Mouse (Mus musculus): ENCODE measurements around the gene Slc39a13. TPM values are rescaled to one million over a fixed set of nuclear protein-coding genes. Genes with fewer than 3 reads are reported as not detected.

Slc39a13 gene
- polyA plus RNA-seq, 1 experiment from 2014 or later = 19.1 TPM

DNA sequence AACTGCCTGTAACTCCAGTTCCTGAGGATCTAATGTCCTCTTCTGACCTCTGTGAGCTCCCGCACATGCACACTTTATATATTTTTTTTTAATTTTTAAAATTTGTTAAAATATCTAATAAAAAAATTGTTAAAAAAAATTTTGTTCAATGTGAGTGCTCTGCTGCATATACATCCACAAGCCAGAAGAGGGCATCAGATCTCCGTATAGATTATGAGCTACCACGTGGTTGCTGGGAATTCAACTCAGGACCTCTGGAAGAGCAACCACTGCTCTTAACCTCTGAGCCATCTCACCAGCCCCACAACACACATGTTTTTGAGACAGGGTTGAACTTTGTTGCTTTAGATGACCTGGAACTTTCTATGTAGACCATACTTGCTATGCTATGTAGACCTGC, 37.2 kb downstream of the Slc39a13 start:
- DNase-seq (ENCODE audit: low spot score) (no peak), ATAC-seq (ENCODE audit: low FRiP score, low TSS enrichment) (no peak)
- no peaks in the 10 kb centered on the region for H3K9me3 ChIP-seq (ENCODE audit: control insufficient read depth, low read length)
- no peak overlapping the region for H3K9ac ChIP-seq (ENCODE audit: low read length)
- no peaks in the 10 kb centered on the region for H3K27me3 ChIP-seq (ENCODE audit: control insufficient read depth, insufficient read depth, low read length)
- no peak overlapping the region for H3K27ac ChIP-seq (replicated peaks)
- no peaks in the 10 kb centered on the region for H3K36me3 ChIP-seq (ENCODE audit: control insufficient read depth, insufficient read depth, low read length)
- H3K4me2 ChIP-seq (replicated peaks; ENCODE audit: low read depth) = no peak overlapping the region
- TF ChIP-seq EP300 (optimal IDR thresholded peaks at IDR 0.05) (no peak), CTCF (IDR thresholded peaks at IDR 0.05; ENCODE audit: low read depth) (peak; percentile 54)
- WGBS = 21% methylated on average over 3 of the region's 3 CpGs
- H3K4me3 ChIP-seq (ENCODE audit: low read depth, low read length) = no peak overlapping the region
- no peaks in the 10 kb centered on the region for H3K4me1 ChIP-seq (replicated peaks; ENCODE audit: control insufficient read depth, insufficient read depth)

DNA sequence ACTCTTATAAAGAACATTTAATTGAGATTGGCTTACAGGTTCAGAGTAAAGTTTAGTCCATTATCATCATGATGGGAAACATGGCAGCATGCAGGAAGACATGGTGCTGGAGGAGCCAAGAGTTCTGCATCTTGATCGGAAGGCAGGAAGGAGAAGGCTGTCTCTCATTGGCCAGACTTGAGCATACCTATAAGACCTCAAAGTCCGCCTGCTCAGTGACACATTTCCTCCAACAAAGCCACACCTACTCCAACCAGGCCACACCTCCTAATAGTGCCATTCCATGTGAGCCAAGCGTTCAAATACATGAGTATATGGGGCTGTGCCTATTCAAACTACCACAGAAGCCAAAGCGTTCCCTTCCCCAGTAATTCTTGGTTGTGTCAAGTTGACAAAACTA, 39.0 kb downstream of the Slc39a13 start:
- Histone ChIP-seq H3K27ac (replicated peaks) (no peak overlapping the region), H3K9me3 (ENCODE audit: control insufficient read depth, low read length) (no peaks in the 10 kb centered on the region), H3K36me3 (ENCODE audit: control insufficient read depth, insufficient read depth, low read length) (no peaks in the 10 kb centered on the region), H3K4me2 (replicated peaks; ENCODE audit: low read depth) (no peak overlapping the region), H3K4me1 (replicated peaks; ENCODE audit: control insufficient read depth, insufficient read depth) (no peaks in the 10 kb centered on the region), H3K27me3 (ENCODE audit: control insufficient read depth, insufficient read depth, low read length) (no peaks in the 10 kb centered on the region), H3K4me3 (ENCODE audit: low read depth, low read length) (no peak overlapping the region), H3K9ac (ENCODE audit: low read length) (no peak overlapping the region)
- DNase-seq (ENCODE audit: low spot score) (no peak), ATAC-seq (ENCODE audit: low FRiP score, low TSS enrichment) (no peak)
- WGBS = 80% methylated on average over 4 of the region's 4 CpGs
- TF ChIP-seq CTCF (IDR thresholded peaks at IDR 0.05; ENCODE audit: low read depth) (no peak), EP300 (optimal IDR thresholded peaks at IDR 0.05) (no peak)

DNA sequence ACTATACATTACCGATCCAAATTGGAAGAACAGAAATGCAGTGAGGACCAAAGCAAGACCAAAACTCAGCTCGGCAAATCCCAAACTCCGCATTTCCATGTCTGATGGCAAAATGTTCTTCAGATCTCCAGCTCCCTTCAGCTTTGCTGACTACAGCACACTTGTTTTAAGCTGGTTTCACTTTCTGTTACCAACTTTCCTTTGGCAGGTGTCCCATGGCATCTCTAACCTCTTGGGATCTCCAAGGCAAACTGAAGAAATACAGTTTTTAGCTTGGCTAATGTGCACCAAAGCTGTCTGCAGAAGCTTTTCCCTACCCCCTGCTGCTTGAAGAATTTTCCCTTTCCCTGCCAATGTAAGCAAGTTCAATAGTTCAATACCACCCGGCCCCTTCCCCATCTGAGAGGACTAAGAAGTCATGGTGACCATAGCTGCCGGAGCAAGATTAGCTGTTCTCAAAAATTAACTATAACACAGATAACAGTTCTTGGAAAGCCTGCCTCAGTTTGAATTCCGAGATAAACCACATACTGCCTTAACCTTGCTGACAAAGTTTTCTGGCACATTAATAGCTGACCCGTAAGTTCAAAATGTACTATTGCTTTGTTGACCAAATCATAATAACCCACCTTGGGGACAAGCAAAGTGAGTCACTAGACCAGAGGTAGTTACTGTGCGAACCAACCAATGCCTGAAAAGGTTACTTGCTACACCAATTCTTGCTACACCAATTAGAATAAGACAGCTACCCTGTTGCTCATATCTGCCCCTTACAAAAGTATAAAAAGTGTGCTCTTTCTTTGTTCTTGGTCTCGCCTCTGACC, 42.6 kb downstream of the Slc39a13 start:
- WGBS = 76% methylated on average over 9 of the region's 9 CpGs
- Histone ChIP-seq H3K36me3 (ENCODE audit: control insufficient read depth, insufficient read depth, low read length) (no peaks in the 10 kb centered on the region), H3K4me1 (replicated peaks; ENCODE audit: control insufficient read depth, insufficient read depth) (no peaks in the 10 kb centered on the region), H3K4me2 (replicated peaks; ENCODE audit: low read depth) (no peak overlapping the region), H3K27me3 (ENCODE audit: control insufficient read depth, insufficient read depth, low read length) (no peaks in the 10 kb centered on the region), H3K27ac (replicated peaks) (peak overlapping the region; percentile 35; the same call in 1 of the 2 replicates), H3K9me3 (ENCODE audit: control insufficient read depth, low read length) (no peaks in the 10 kb centered on the region), H3K4me3 (ENCODE audit: low read depth, low read length) (no peak overlapping the region), H3K9ac (ENCODE audit: low read length) (no peak overlapping the region)
- no peak for TF ChIP-seq CTCF (IDR thresholded peaks at IDR 0.05; ENCODE audit: low read depth)
- no peak for TF ChIP-seq EP300 (optimal IDR thresholded peaks at IDR 0.05)
- peak; percentile 37 for DNase-seq (ENCODE audit: low spot score)
- peak; percentile 57; the same call in 1 of the 2 replicates for ATAC-seq (ENCODE audit: low FRiP score, low TSS enrichment)

DNA sequence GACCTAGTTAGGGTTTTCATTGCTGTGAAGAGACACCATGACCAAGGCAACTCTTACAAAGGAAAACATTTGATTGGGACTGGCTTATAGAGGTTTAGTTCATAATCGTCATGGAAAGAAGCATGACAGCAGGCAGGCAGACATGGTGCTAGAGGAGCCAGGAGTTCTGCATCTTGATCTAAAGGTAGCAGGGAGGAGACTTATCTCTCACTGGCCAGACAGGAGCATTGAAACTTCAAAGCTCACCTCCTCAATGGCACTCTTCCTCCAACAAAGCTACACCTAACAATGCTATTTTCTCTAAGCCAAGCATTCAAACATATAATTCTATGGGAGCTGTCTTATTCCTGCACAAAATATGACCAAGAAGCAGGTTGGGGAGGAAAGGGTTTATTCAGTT, 43.7 kb downstream of the Slc39a13 start:
- WGBS = 85% methylated on average over 1 of the region's 1 CpGs
- Histone ChIP-seq H3K4me3 (ENCODE audit: low read depth, low read length) (no peak overlapping the region), H3K27me3 (ENCODE audit: control insufficient read depth, insufficient read depth, low read length) (no peaks in the 10 kb centered on the region), H3K9me3 (ENCODE audit: control insufficient read depth, low read length) (no peaks in the 10 kb centered on the region), H3K4me2 (replicated peaks; ENCODE audit: low read depth) (no peak overlapping the region), H3K36me3 (ENCODE audit: control insufficient read depth, insufficient read depth, low read length) (no peaks in the 10 kb centered on the region), H3K27ac (replicated peaks) (no peak overlapping the region), H3K4me1 (replicated peaks; ENCODE audit: control insufficient read depth, insufficient read depth) (no peaks in the 10 kb centered on the region), H3K9ac (ENCODE audit: low read length) (no peak overlapping the region)
- DNase-seq (ENCODE audit: low spot score) (no peak), ATAC-seq (ENCODE audit: low FRiP score, low TSS enrichment) (no peak)
- TF ChIP-seq EP300 (optimal IDR thresholded peaks at IDR 0.05) (no peak), CTCF (IDR thresholded peaks at IDR 0.05; ENCODE audit: low read depth) (no peak)

DNA sequence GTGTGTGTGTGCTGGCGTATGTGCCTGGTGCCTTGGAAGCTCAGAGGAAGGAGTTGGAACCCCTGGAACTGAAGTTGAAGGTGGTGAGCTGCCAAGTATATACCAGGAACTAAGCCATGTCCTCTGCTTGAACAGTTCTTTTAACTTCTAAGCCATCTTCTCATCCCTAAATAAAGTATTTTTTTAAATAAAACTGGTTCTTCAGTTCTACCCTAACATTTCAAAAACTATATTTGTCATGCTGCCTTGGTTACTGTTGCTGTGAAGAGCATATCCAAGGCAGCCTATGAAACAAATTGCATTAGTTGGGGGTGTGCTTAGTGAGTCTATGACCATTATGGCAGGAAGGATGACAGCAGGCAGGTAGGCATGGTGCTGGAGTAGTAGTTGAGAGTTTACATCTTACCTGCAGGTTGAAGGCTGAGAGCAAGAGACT, 45.1 kb downstream of the Slc39a13 start:
- Histone ChIP-seq H3K4me3 (ENCODE audit: low read depth, low read length) (no peak overlapping the region), H3K9me3 (ENCODE audit: control insufficient read depth, low read length) (no peaks in the 10 kb centered on the region), H3K4me2 (replicated peaks; ENCODE audit: low read depth) (no peak overlapping the region), H3K27ac (replicated peaks) (no peak overlapping the region), H3K9ac (ENCODE audit: low read length) (no peak overlapping the region), H3K36me3 (ENCODE audit: control insufficient read depth, insufficient read depth, low read length) (peaks cover 2% of the 10 kb centered on the region; the same call in 1 of the 2 replicates), H3K27me3 (ENCODE audit: control insufficient read depth, insufficient read depth, low read length) (no peaks in the 10 kb centered on the region), H3K4me1 (replicated peaks; ENCODE audit: control insufficient read depth, insufficient read depth) (no peaks in the 10 kb centered on the region)
- TF ChIP-seq CTCF (IDR thresholded peaks at IDR 0.05; ENCODE audit: low read depth) (no peak), EP300 (optimal IDR thresholded peaks at IDR 0.05) (no peak)
- ATAC-seq (ENCODE audit: low FRiP score, low TSS enrichment) = no peak
- DNase-seq (ENCODE audit: low spot score) = no peak
- whole genome bisulfite sequencing = 85% methylated on average over 1 of the region's 1 CpGs

DNA sequence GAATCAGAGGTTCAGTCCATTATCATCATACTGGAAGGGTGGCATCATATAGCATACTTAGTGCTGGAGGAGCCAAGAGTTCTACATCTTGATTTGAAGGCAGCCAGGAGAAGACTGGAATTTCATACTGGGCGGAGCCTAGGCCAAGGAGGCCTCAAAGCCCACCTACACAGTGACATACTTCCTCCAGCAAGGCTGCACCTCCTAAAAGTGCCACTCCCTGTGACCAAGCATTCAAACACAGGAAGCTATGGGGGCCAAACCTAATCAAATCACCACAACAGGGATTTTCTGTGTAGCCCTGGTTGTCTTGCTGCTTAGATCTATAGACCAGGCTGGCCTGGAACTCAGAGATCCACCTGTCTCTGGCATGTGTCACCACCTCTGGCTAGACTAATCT, 46.3 kb downstream of the Slc39a13 start:
- H3K27ac ChIP-seq (replicated peaks) = no peak overlapping the region
- H3K4me2 ChIP-seq (replicated peaks; ENCODE audit: low read depth) = no peak overlapping the region
- 100% methylated on average over 1 of the region's 1 CpGs for WGBS
- TF ChIP-seq CTCF (IDR thresholded peaks at IDR 0.05; ENCODE audit: low read depth) (no peak), EP300 (optimal IDR thresholded peaks at IDR 0.05) (no peak)
- no peaks in the 10 kb centered on the region for H3K27me3 ChIP-seq (ENCODE audit: control insufficient read depth, insufficient read depth, low read length)
- H3K36me3 ChIP-seq (ENCODE audit: control insufficient read depth, insufficient read depth, low read length) = peaks cover 6% of the 10 kb centered on the region; the same call in 1 of the 2 replicates
- DNase-seq (ENCODE audit: low spot score) = no peak
- no peaks in the 10 kb centered on the region for H3K9me3 ChIP-seq (ENCODE audit: control insufficient read depth, low read length)
- H3K4me1 ChIP-seq (replicated peaks; ENCODE audit: control insufficient read depth, insufficient read depth) = no peaks in the 10 kb centered on the region
- 0 out of 2 replicates have a peak, but pooled peaks have one; percentile 27 for ATAC-seq (ENCODE audit: low FRiP score, low TSS enrichment)
- no peak overlapping the region for H3K9ac ChIP-seq (ENCODE audit: low read length)
- no peak overlapping the region for H3K4me3 ChIP-seq (ENCODE audit: low read depth, low read length)
